Mouse (Mus musculus) layer of hippocampus, adult 6 months (tissue): ENCODE data around the gene Degs2. TPM values are rescaled to one million over a fixed set of nuclear protein-coding genes. Genes with fewer than 3 reads are reported as not detected.

Experiments
- long read RNA-seq, 2 experiments: library from polyadenylated mRNA; unstranded; transcript quantifications; one replicate each; pipeline ENCODE4 v2.0.0; 2019 to 2020
- microRNA-seq: library from miRNA; unstranded; fragments of <30 nt; microRNA quantifications from one replicate; pipeline ENCODE4 v1.2.0, GENCODE M21; 2020
- polyA plus RNA-seq: library from polyadenylated mRNA; unstranded; fragments of <200 nt; fragmentation: Nextera tagmentation; gene quantifications from 2 replicates; pipeline ENCODE4 v1.2.3, GENCODE M21; 2021

Degs2 gene
- 6.2 and 9.8 TPM in 2 replicates for polyA plus RNA-seq
- long read RNA-seq, experiment 1, transcript Degs2-201 (3 exons, 1,287 nt) = major isoform, 5 of 6 reads
- long read RNA-seq, experiment 1, partial matches to known transcripts = 0 of 6 reads
- long read RNA-seq, experiment 1, other reads (novel, unspliced or antisense) = 1 of 6 reads
- long read RNA-seq, experiment 2, transcript Degs2-201 (3 exons, 1,287 nt) = major isoform, 16 of 18 reads
- long read RNA-seq, experiment 2, partial matches to known transcripts = 2 of 18 reads
- long read RNA-seq, experiment 2, other reads (novel, unspliced or antisense) = 0 of 18 reads

DNA sequence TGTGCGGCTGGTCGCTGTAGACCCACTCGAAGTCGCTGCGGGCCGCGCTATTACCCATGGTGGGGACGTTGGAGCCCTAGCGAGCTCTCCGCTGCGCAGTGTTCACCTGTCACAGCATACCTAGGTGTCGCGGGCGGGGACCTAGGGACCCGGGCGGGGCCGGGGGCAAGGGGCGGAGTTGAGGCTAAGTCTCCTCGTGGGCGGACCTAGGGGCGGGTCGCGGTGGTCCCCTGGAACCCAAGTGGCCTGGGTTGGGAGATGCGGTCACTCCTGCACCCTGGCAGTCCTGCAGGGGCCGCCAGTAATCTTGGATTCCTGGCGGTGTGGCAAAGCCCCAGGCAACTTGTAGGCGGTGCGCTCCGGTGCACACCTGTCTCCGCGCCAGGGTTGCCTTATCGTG, at the start of gene Degs2:
Gene Degs2, minus strand, starts transcription at position 131 of the 400 bp plus-strand sequence.

Small RNA genes within 50 kb of the gene (microRNA-seq; reads per million reads assigned to microRNA genes)
- gene Gm23872 (not detected), gene Mir342 (5,243 reads per million, percentile 92 among the genes with 10 or more reads in this experiment)

Other genes starting within 250 kb of the Degs2 start
- 21.5 and 23.7 TPM in 2 replicates for gene Evl, start 147.6 kb downstream of the Degs2 start, polyA plus RNA-seq
- gene Yy1, start 90.7 kb upstream of the Degs2 start, polyA plus RNA-seq = 4.4 and 4.9 TPM in 2 replicates
- gene Slc25a29, start 133.6 kb upstream of the Degs2 start, polyA plus RNA-seq = 38.9 and 39.1 TPM in 2 replicates
- 6.1 and 7.1 TPM in 2 replicates for gene Slc25a47, start 133.7 kb upstream of the Degs2 start, polyA plus RNA-seq
- 3.7 and 4.7 TPM in 2 replicates for gene Wdr25, start 191.3 kb upstream of the Degs2 start, polyA plus RNA-seq
- 99.6 and 104 TPM in 2 replicates for gene Wars, start 191.9 kb upstream of the Degs2 start, polyA plus RNA-seq